Mouse (Mus musculus) ES-CJ7 (cell line): ENCODE data around the gene Olfr985.

Experiments used
- DNase-seq: peaks from one replicate; pipeline ENCODE4 v3.0.0; 2011; ENCODE audit warnings: low read depth, low spot score

Olfr985 gene

GRCm38 (mm10) chr9:40130084-40130483, at the start of gene Olfr985:
Gene Olfr985, minus strand, starts transcription at chr9:40130184.
- no peak for DNase-seq

DNA sequence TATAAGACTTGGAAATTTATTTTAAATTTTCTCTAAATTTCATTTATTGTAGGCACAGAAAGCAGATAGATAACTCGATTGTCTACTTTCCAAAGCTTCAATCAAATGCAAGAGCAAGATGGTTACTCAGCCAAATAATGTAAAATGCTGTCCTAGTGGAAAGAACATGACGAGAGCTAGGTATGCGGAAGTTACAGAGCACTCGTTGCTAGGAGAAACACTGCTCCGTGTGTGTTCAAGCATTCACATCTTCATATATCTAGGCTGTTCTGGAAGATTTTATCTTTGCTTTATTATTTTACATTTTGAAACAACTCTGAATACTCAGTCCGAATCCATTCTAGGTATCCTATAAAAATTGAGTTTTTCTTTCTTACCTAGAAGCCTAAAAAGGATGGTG, 47.0 kb upstream of the Olfr985 start:
- DNase-seq: no peak

DNA sequence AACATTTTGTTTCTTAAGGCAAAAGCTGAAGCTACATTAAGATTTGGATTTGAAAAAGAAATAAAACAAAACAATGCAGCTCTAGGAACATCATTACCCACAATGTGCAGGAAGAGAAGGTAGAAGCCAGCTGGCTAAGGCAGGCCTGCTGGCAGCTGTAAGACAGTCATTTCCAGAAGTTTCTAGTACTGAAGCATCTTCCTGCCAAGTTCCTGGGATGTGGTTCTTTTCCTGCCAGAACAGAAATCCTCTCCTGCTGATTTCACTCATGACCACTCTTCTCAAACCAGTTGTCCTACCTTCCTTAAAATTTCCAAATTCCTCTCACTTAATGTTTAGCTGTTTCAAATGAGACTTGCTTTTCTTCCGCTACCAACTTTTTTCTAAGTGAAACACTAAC, 36.5 kb upstream of the Olfr985 start:
- DNase-seq: no peak

GRCm38 (mm10) chr9:40155118-40155644, 25.2 kb upstream of the Olfr985 start:
- no peak for DNase-seq

- no peak for DNase-seq
These were observed 11.6 kb upstream of the Olfr985 start for GRCm38 (mm10) chr9:40141544-40141943.

DNA sequence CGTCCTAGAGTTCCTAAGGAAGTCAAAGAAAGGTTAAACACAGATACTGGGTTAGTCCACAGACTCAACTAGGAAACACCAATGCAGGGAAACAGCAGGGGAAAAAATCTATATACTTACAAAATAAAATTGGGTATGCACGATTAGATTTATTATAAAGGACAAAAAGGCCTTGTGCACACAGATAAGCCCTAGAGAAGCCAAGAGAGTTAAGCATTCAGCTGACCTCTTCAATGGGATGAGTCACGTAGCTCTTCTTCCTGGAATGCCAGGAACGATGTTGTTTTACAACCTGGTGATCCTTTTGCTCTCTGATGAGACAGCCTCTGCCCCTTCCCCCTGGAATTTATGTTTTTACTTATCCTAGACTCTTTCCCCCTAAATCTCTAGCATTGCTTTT, 9.5 kb upstream of the Olfr985 start:
- DNase-seq: no peak

- no peak for DNase-seq
These were observed 7.2 kb upstream of the Olfr985 start for GRCm38 (mm10) chr9:40136987-40137688.

DNA sequence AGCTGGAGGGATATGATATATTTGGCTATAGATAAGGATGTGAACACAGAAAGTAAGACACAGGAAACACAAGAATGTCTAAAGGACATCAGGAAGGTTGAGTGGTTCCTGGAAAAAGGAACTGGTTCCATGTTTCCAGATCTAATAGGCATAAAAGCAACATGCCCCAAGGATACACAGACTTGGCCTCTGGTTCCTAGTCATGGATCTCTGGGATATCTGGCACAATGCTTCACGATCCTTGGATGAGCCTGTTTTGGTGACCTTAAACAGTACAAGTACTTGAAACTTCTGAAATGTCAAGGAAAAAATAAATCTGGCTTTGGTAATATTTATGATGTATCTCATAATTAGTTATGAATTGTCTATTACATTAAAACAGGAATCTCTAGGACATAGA, 572 bp upstream of the Olfr985 start:
- DNase-seq: no peak

DNA sequence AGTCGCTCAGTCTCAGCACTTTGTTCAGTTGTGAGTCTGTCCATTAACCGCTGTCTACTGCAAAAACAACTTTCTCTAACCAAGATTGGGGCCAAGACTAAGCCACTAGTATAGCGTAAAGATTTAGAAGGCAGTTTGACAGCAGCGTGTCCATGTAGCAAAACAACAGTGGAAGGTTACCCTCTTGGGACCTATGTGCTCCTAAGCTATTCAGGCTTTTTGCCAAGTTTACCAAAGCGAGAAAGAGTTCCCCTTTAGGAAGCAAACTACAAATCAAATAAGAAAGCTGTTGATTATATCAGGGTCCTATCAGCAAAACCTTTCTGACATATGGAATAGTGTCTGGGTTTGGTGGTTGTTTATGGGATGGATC, 12.7 kb downstream of the Olfr985 start:
- no peak for DNase-seq

DNA sequence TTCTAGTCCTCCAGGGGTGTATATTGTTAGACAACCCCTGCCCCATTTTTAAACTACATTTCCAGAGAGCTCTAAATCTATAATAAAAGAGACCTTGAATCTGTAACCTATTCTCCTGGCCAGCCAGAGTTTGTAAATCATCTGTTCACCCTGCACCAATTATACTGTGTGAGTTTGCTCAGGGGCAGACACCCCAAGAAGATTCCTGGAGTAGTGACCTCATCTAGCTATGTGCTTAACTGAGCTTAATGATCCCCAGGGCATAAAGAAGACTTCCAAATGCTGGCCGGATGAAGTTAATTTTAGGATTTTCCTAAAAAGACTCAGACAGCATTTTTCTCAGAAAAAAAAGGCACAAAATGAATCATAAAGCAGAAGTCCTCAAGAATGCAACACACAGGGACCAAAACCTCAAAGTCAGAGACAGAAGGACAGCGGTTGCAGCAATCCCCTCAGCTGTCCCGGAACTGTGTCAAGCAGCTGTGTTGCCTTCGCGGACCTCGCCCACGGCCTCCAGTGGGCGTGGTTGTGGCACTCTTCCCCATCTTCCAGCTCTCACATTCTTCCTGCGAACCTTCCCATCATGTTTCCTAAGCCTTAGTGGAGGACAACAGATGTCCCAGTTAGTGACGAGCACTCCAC, 13.2 kb downstream of the Olfr985 start:
- no peak for DNase-seq

DNA sequence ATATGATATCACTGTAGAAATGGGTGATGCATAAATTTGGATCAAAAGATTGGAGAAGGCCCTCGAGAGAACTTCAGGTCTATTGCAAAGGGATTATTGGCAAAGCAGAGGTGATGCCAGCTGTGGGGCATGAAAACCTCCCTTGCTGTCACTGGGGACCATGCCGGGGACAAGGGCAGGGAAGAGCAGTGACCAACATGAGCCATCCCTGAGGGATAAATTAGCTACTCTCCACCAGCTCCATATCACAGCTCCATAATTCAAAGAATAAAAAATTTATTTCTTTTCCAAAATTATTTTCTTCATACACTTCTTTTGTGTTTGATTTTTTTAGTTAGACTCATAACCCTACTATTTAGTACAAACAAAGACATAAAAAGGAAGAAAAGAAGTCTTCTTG, 15.9 kb downstream of the Olfr985 start, which contains the start of gene Olfr984:
Gene Olfr984 (minus strand): TSS at position 101 of the 400 bp plus-strand sequence.
- DNase-seq: no peak

DNA sequence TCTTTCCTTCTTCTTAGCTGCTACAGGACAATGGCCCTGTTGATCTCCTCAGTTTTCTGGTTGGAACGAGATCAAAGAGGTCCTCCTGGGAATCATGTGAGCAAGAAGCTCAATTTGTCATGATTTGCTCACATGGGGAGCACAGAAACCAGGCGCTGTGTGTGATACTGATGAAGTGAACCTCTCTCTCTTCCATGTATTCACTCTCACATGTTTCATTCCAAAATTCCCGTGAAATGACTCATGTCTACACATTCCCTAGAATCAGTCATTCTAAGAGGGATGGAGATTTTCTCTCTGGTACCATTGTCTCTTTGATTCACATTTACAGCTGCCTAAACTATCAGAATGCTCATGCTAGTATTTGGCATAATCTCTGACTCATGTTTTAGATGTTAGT, 35.2 kb downstream of the Olfr985 start:
- no peak for DNase-seq

DNA sequence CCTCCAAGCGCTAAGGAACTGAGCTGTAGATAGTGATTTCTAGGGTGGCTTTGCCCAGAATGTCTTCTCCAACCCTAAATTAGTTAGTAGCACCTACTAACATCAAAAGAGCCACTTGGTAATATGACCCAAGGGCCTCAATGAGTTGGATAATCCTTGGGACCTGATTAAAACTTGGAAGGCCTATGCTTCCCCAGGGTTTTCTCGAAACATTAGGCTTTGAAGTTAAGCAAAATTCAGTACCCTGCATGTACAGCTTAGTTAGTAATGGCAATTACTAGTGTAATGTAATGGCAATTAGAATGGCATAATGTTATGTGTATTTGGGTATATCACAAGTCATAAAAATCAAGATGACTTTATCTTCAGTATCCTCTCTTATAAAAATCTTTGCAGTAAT, 36.5 kb downstream of the Olfr985 start, which contains the start of gene Olfr983:
Gene Olfr983 (minus strand): TSS at position 101 of the 400 bp plus-strand sequence.
- no peak for DNase-seq
